Mouse (Mus musculus) kidney, adult 11 months (tissue): ENCODE measurements around the gene Arhgap15.

Source experiments
- DNase-seq: peaks from one replicate; pipeline ENCODE4 v3.0.0; 2022

Gene Arhgap15

GRCm38 (mm10) chr2:43939196-43939595 is 190.6 kb downstream of the Arhgap15 start:
- DNase-seq: no peak

- DNase-seq: no peak
Observed at GRCm38 (mm10) chr2:43945679-43946078, 197.1 kb downstream of the Arhgap15 start.

- DNase-seq: no peak
Observed at GRCm38 (mm10) chr2:43949775-43950492, 201.3 kb downstream of the Arhgap15 start.

GRCm38 (mm10) chr2:43950741-43951140 is 202.1 kb downstream of the Arhgap15 start:
- no peak for DNase-seq

GRCm38 (mm10) chr2:43959189-43959588 is 210.6 kb downstream of the Arhgap15 start:
- DNase-seq: no peak

- no peak for DNase-seq
Observed at GRCm38 (mm10) chr2:43962466-43962865, 213.8 kb downstream of the Arhgap15 start.

- DNase-seq: no peak
Observed at GRCm38 (mm10) chr2:43968581-43968980, 220.0 kb downstream of the Arhgap15 start.

GRCm38 (mm10) chr2:43977732-43978131 is 229.1 kb downstream of the Arhgap15 start:
- DNase-seq: no peak

- no peak for DNase-seq
Observed at GRCm38 (mm10) chr2:43978177-43979013, 229.8 kb downstream of the Arhgap15 start.

- no peak for DNase-seq
Observed at GRCm38 (mm10) chr2:43986066-43986465, 237.4 kb downstream of the Arhgap15 start.

GRCm38 (mm10) chr2:43987919-43988318 is 239.3 kb downstream of the Arhgap15 start:
- DNase-seq: no peak

GRCm38 (mm10) chr2:43989850-43990249 is 241.2 kb downstream of the Arhgap15 start:
- no peak for DNase-seq

GRCm38 (mm10) chr2:43992510-43992909 is 243.9 kb downstream of the Arhgap15 start:
- no peak for DNase-seq

GRCm38 (mm10) chr2:44002454-44002853 is 253.8 kb downstream of the Arhgap15 start:
- no peak for DNase-seq

- DNase-seq: no peak
Observed at GRCm38 (mm10) chr2:44010249-44010648, 261.6 kb downstream of the Arhgap15 start.

- DNase-seq: no peak
Observed at GRCm38 (mm10) chr2:44013388-44013787, 264.8 kb downstream of the Arhgap15 start.

- no peak for DNase-seq
Observed at GRCm38 (mm10) chr2:44016720-44017119, 268.1 kb downstream of the Arhgap15 start.

- no peak for DNase-seq
Observed at GRCm38 (mm10) chr2:44017405-44018026, 268.9 kb downstream of the Arhgap15 start.

- no peak for DNase-seq
Observed at GRCm38 (mm10) chr2:44018033-44018432, 269.4 kb downstream of the Arhgap15 start.

- no peak for DNase-seq
Observed at GRCm38 (mm10) chr2:44024704-44025103, 276.1 kb downstream of the Arhgap15 start.

GRCm38 (mm10) chr2:44029035-44029715 is 280.6 kb downstream of the Arhgap15 start:
- DNase-seq: no peak

GRCm38 (mm10) chr2:44029865-44030264 is 281.2 kb downstream of the Arhgap15 start:
- DNase-seq: no peak
